Mouse (Mus musculus) intestine, embryonic 14.5 days (tissue): Measurements from ENCODE around the gene Tufm. TPM values are rescaled to one million over a fixed set of nuclear protein-coding genes. Genes with fewer than 3 reads are reported as not detected.

Experiments
- ATAC-seq: fragments of 200-750 bp; cut with Nextera tagmentation; replicated peaks from 2 replicates; pipeline ENCODE4 v1.8.0; 2017; ENCODE audit warnings: low read depth, moderate number of reproducible peaks, moderate TSS enrichment, moderate library complexity; ENCODE audit not compliant: low FRiP score, low TSS enrichment
- DNase-seq: peaks from one replicate; pipeline ENCODE4 v3.0.0-alpha.2; 2018; ENCODE audit warnings: low spot score
- H3K27ac ChIP-seq: fragments of 300-500 bp; sonication (generic); 2 replicates; pipeline ENCODE4 v1.5.1; 2014; ENCODE audit warnings: low read depth, mild to moderate bottlenecking, control low read depth
- H3K27me3 ChIP-seq: fragments of 300-500 bp; sonication (generic); replicated peaks from 2 replicates; pipeline ENCODE4 v1.6.1; 2014; ENCODE audit warnings: low read length, control low read depth; ENCODE audit not compliant: control insufficient read depth, insufficient read depth
- H3K36me3 ChIP-seq: fragments of 300-500 bp; sonication (generic); 2 replicates; pipeline ENCODE4 v1.6.1; 2014; ENCODE audit warnings: low read length, control low read depth; ENCODE audit not compliant: control insufficient read depth, insufficient read depth
- H3K4me1 ChIP-seq: fragments of 300-500 bp; sonication (generic); replicated peaks from 2 replicates; pipeline ENCODE4 v1.6.1; 2014; ENCODE audit warnings: low read length, control low read depth, mixed read lengths; ENCODE audit not compliant: control insufficient read depth, insufficient read depth
- H3K4me2 ChIP-seq: fragments of 300-500 bp; sonication (generic); 2 replicates; pipeline ENCODE4 v1.6.1; 2014; ENCODE audit warnings: low read length
- H3K4me3 ChIP-seq: fragments of 300-500 bp; sonication (generic); 2 replicates; pipeline ENCODE4 v1.5.1; 2014; ENCODE audit warnings: low read depth, low read length, control low read depth, mixed read lengths
- H3K9ac ChIP-seq: fragments of 300-500 bp; sonication (generic); 2 replicates; pipeline ENCODE4 v1.6.1; 2014; ENCODE audit warnings: mild to moderate bottlenecking, low read length
- H3K9me3 ChIP-seq: fragments of 300-500 bp; sonication (generic); 2 replicates; pipeline ENCODE4 v1.6.1; 2016; ENCODE audit warnings: low read length, control low read depth; ENCODE audit not compliant: control insufficient read depth
- WGBS: fragments of 180-500 bp; shearing (Covaris S2); extraction: QIAGEN DNeasy Blood & Tissue Kit; methylation state at CpG from one replicate; pipeline ENCODE4 v1.1.7; 2014; 5-methylcytosine and 5-hydroxymethylcytosine counted together
- polyA plus RNA-seq: library from polyadenylated mRNA; unstranded; fragments of >200 nt; fragmentation: Nextera tagmentation; extraction: Ambion mirVana; gene quantifications from 2 replicates; pipeline ENCODE4 v1.2.1, GENCODE M21; 2014

The Tufm gene
- polyA plus RNA-seq, 1 experiment from 2014 or later, result 192 TPM

DNA sequence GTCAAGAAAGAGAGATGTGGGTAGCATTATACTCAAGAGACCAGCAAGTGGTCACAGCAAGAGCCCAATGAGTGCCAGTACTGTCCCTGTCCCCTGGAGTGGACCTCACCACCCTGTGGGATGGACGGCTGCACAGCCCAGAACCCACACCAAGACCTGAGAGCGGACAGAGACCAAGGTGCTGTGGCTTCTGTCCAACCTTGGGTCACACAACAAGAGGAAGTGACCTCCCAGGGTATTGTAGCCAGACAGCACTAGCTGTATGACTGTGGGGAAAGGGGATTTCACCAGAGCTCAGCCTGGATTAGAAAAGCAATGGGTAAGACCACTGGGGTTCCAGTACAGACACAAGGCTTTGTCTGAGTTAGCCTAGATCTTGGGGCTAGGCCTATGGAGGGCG lies 34.9 kb upstream of the Tufm start:
- WGBS, result 94% methylated on average over 3 of the region's 3 CpGs
- no peak overlapping the region for H3K4me3 ChIP-seq
- H3K27ac ChIP-seq, result no peak overlapping the region
- DNase-seq (no peak), ATAC-seq (no peak)
- no peak overlapping the region for H3K9ac ChIP-seq
- no peak overlapping the region for H3K4me2 ChIP-seq
- no peaks in the 10 kb centered on the region for H3K27me3 ChIP-seq
- H3K4me1 ChIP-seq, result no peaks in the 10 kb centered on the region
- peaks cover 8% of the 10 kb centered on the region; the same call in 1 of the 2 replicates for H3K36me3 ChIP-seq
- no peaks in the 10 kb centered on the region for H3K9me3 ChIP-seq

- ATAC-seq, result no peak
Observed at GRCm38 (mm10) chr7:126453861-126454260, 33.3 kb upstream of the Tufm start.

DNA sequence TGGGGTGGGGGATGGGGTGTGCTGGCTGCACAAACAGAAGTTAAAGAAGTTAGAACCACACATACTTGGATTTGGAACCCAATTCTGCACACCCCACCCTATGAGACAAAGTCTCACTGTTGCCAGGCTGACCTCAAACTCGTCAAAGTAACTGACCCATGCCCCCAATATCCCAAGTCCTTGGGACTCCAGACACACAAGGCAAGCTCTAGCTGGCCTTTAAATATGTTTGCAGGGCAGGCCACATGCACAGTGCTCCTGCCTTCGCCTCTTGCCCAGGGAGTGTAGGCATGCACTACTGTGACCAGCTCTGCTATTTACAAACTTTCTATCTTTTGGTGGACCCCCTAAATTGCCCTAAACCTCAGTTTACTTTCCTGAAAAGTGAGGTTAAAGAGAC lies 31.9 kb upstream of the Tufm start:
- no peak for ATAC-seq
- no peak overlapping the region for H3K9ac ChIP-seq

More at GRCm38 (mm10) chr7:126453861-126454260, 33.3 kb upstream of the Tufm start:
- 44% methylated on average over 7 of the region's 7 CpGs for WGBS
- DNase-seq, result no peak
- H3K36me3 ChIP-seq, result no peaks in the 10 kb centered on the region
- H3K27me3 ChIP-seq, result no peaks in the 10 kb centered on the region
- H3K9ac ChIP-seq, result no peak overlapping the region
- no peak overlapping the region for H3K27ac ChIP-seq
- H3K4me2 ChIP-seq, result no peak overlapping the region
- H3K4me1 ChIP-seq, result no peaks in the 10 kb centered on the region
- H3K9me3 ChIP-seq, result no peaks in the 10 kb centered on the region
- no peak overlapping the region for H3K4me3 ChIP-seq

DNA sequence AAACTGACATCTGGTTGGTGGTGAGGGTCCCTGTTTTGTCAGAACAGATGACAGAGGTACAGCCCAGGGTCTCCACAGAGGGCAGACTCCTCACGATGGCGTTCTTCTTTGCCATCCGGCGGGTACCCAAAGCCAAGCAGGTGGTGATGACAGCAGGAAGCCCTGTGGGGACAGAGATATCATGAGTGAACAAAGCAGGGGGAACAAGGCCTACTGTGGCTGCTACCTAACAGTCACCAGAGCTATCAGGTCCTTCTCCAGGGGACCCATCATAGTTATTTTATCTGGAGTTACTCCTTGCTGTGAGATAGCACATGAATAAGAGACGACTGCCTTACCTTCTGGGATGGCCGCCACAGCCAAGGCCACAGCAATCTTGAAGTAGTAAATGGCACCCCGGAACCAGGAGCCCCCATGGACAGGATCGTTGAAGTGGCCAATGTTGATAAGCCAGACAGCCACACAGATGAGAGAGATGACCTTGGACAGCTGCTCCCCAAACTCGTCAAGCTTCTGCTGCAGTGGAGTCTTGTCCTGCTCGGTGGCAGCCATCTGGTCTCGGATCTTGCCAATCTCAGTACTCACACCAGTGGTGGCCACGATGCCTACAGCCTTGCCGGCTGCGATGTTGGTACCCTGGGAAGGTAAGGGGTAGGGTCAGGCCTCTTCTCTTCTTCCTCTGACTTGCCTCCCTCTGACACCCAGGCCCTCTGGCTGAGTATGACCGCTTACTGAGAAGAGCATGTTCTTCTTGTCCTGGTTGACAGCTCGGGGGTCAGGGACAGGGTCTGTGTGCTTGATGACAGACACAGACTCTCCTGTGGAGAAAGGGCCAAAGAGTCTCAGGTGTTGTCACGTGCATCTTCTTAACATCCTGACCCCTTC lies 30.5 kb upstream of the Tufm start:
- Histone ChIP-seq H3K4me2 (no peak overlapping the region), H3K4me1 (no peaks in the 10 kb centered on the region), H3K36me3 (no peaks in the 10 kb centered on the region), H3K27me3 (no peaks in the 10 kb centered on the region), H3K4me3 (no peak overlapping the region), H3K27ac (no peak overlapping the region), H3K9me3 (no peaks in the 10 kb centered on the region), H3K9ac (no peak overlapping the region)
- DNase-seq (no peak), ATAC-seq (no peak)
- 90% methylated on average over 17 of the region's 17 CpGs for WGBS

More for the DNA sequence above, 31.9 kb upstream of the Tufm start:
- Histone ChIP-seq H3K4me1 (no peaks in the 10 kb centered on the region), H3K4me2 (no peak overlapping the region), H3K4me3 (no peak overlapping the region), H3K27ac (no peak overlapping the region), H3K36me3 (no peaks in the 10 kb centered on the region), H3K9me3 (no peaks in the 10 kb centered on the region), H3K27me3 (no peaks in the 10 kb centered on the region)
- 78% methylated on average over 2 of the region's 2 CpGs for WGBS
- DNase-seq, result no peak

GRCm38 (mm10) chr7:126458225-126458624 lies 28.9 kb upstream of the Tufm start:
- 74% methylated on average over 5 of the region's 5 CpGs for WGBS
- Histone ChIP-seq H3K36me3 (no peaks in the 10 kb centered on the region), H3K4me3 (no peak overlapping the region), H3K4me2 (no peak overlapping the region), H3K27ac (no peak overlapping the region), H3K4me1 (no peaks in the 10 kb centered on the region), H3K9ac (no peak overlapping the region), H3K27me3 (no peaks in the 10 kb centered on the region), H3K9me3 (no peaks in the 10 kb centered on the region)
- DNase-seq (no peak), ATAC-seq (no peak)

GRCm38 (mm10) chr7:126458844-126459618 lies 28.1 kb upstream of the Tufm start:
- 75% methylated on average over 11 of the region's 11 CpGs for WGBS
- H3K4me1 ChIP-seq, result no peaks in the 10 kb centered on the region
- no peaks in the 10 kb centered on the region for H3K27me3 ChIP-seq
- no peak overlapping the region for H3K9ac ChIP-seq
- DNase-seq (no peak), ATAC-seq (no peak)
- H3K9me3 ChIP-seq, result no peaks in the 10 kb centered on the region
- no peak overlapping the region for H3K4me3 ChIP-seq
- H3K36me3 ChIP-seq, result no peaks in the 10 kb centered on the region
- H3K27ac ChIP-seq, result no peak overlapping the region
- H3K4me2 ChIP-seq, result no peak overlapping the region

DNA sequence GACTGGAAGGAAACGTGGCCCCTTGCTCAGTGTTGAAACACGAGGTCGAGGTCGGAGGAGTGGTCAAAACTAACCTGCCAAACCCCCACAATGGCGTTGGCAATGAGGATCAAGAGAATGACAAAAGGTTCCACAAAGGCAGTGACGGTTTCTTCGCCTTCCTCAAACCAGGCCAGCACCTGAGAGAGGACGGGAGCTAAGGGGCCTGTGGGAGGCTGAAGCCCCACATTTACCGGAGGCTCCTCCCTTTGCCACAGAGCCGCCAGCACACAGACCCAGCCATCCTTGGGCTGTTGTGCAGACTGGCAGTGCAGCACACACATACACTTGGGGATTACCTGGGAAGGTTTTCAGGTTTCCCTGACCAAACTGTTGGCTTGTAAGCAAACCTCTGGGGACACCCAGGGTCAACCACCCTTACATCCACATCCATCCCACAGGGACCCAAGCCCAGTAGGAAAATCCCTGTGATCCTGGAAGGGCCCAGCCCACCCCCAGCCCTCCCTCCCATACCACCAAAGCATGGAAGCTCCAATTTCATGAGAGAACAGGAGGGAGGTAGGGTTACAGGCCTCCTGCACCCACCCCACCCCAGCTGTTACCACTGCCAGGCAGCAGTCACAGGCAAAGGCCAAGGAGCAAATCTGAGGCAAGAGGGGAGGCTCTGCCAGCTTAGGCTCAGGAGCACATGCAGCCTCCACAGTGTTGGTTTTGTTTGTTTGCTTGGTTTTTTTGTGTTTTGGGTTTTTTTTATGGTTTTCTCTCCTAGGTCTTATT lies 26.4 kb upstream of the Tufm start:
- Histone ChIP-seq H3K4me1 (no peaks in the 10 kb centered on the region), H3K9ac (no peak overlapping the region), H3K27ac (no peak overlapping the region), H3K9me3 (no peaks in the 10 kb centered on the region), H3K4me3 (no peak overlapping the region), H3K27me3 (no peaks in the 10 kb centered on the region), H3K4me2 (no peak overlapping the region), H3K36me3 (no peaks in the 10 kb centered on the region)
- DNase-seq, result no peak
- ATAC-seq, result no peak
- WGBS, result 46% methylated on average over 10 of the region's 10 CpGs

DNA sequence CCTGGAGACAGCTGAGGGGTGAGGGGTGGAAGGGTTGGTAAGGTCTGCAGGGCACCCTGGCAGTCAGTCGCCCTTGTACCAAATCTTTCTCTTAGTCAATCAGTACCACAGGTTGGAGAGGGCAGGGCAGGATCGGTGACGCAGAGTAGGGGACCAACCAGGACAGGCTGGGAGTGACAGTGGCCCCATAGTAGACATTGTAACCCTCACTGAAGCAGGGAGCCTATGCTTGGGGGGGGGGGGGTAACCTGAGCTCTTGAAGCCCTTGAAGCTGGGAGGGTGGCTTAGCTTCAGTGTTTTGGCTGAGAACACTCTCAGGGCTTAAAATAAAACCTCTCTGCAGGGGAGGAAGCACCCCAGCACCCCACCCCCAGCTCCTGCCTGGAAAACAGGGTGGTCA lies 25.5 kb upstream of the Tufm start:
- no peak overlapping the region for H3K27ac ChIP-seq
- H3K9ac ChIP-seq, result no peak overlapping the region
- no peaks in the 10 kb centered on the region for H3K9me3 ChIP-seq
- peaks cover 2% of the 10 kb centered on the region for H3K36me3 ChIP-seq
- H3K4me1 ChIP-seq, result no peaks in the 10 kb centered on the region
- no peak overlapping the region for H3K4me2 ChIP-seq
- H3K4me3 ChIP-seq, result no peak overlapping the region
- DNase-seq (no peak), ATAC-seq (no peak)
- WGBS, result 72% methylated on average over 3 of the region's 3 CpGs
- no peaks in the 10 kb centered on the region for H3K27me3 ChIP-seq
